Mouse (Mus musculus) stomach, postnatal 0 days (tissue): ENCODE measurements around the gene Usf2. TPM values are rescaled to one million over a fixed set of nuclear protein-coding genes. Genes with fewer than 3 reads are reported as not detected.

Source experiments
- ATAC-seq: fragments of 200-750 bp; cut with Nextera tagmentation; 2 replicates; pipeline ENCODE4 v1.8.0; 2017; ENCODE audit not compliant: low FRiP score, low TSS enrichment
- DNase-seq: peaks from one replicate; pipeline ENCODE4 v3.0.0-alpha.2; 2016; ENCODE audit warnings: low spot score
- H3K27ac ChIP-seq: fragments of 300-500 bp; sonication (generic); replicated peaks from 2 replicates; pipeline ENCODE4 v1.5.1; 2014; ENCODE audit warnings: mild to moderate bottlenecking, control low read depth
- H3K27me3 ChIP-seq: fragments of 300-500 bp; sonication (generic); 2 replicates; pipeline ENCODE4 v1.6.1; 2014; ENCODE audit warnings: low read length; ENCODE audit not compliant: control insufficient read depth, insufficient read depth
- H3K36me3 ChIP-seq: fragments of 300-500 bp; sonication (generic); 2 replicates; pipeline ENCODE4 v1.6.1; 2014; ENCODE audit warnings: low read length, mixed read lengths; ENCODE audit not compliant: control insufficient read depth, insufficient read depth
- H3K4me1 ChIP-seq: fragments of 300-500 bp; sonication (generic); replicated peaks from 2 replicates; pipeline ENCODE4 v1.6.1; 2014; ENCODE audit warnings: antibody characterized with exemption; ENCODE audit not compliant: control insufficient read depth, insufficient read depth
- H3K4me2 ChIP-seq: fragments of 300-500 bp; sonication (generic); replicated peaks from 2 replicates; pipeline ENCODE4 v1.6.1; 2014; ENCODE audit warnings: low read depth, mild to moderate bottlenecking, control low read depth, moderate library complexity
- H3K4me3 ChIP-seq: fragments of 300-500 bp; sonication (generic); 2 replicates; pipeline ENCODE4 v1.5.1; 2014; ENCODE audit warnings: low read depth, low read length, control low read depth
- H3K9ac ChIP-seq: fragments of 300-500 bp; sonication (generic); 2 replicates; pipeline ENCODE4 v1.6.1; 2014; ENCODE audit warnings: mild to moderate bottlenecking, low read length, control low read depth, mixed read lengths
- H3K9me3 ChIP-seq: fragments of 300-500 bp; sonication (generic); 2 replicates; pipeline ENCODE4 v1.6.1; 2016; ENCODE audit warnings: low read length; ENCODE audit not compliant: control insufficient read depth
- CTCF ChIP-seq: IDR thresholded peaks from 2 replicates; pipeline ENCODE4 v1.5.1; 2016; ENCODE audit warnings: antibody characterized with exemption, low read depth, mild to moderate bottlenecking, moderate library complexity
- EP300 ChIP-seq: optimal IDR thresholded peaks from 2 replicates; pipeline ENCODE3; 2016; ENCODE audit warnings: antibody characterized with exemption
- WGBS: fragments of 180-500 bp; shearing (Covaris S2); extraction: QIAGEN DNeasy Blood & Tissue Kit; methylation state at CpG from one replicate; pipeline ENCODE4 v1.1.7; 2014; 5-methylcytosine and 5-hydroxymethylcytosine counted together
- polyA plus RNA-seq: library from polyadenylated mRNA; unstranded; fragments of >200 nt; fragmentation: Nextera tagmentation; extraction: Ambion mirVana; gene quantifications from 2 replicates; pipeline ENCODE4 v1.2.1, GENCODE M21; 2015

Gene Usf2
- polyA plus RNA-seq: 12.0 and 14.2 TPM in 2 replicates

GRCm38 (mm10) chr7:30956756-30957366 is at the start of gene Usf2:
Gene Usf2, minus strand, starts transcription at chr7:30956803.
- H3K4me1 ChIP-seq: peaks cover 10% of the 10 kb centered on the region; the same call in 1 of the 2 replicates
- H3K4me3 ChIP-seq: peak within 1 kb of the TSS; percentile 96
- peaks cover 14% of the 10 kb centered on the region for H3K36me3 ChIP-seq
- WGBS: 0% methylated on average over 24 of the region's 82 CpGs
- no peak for TF ChIP-seq EP300
- no peak for TF ChIP-seq CTCF
- H3K9ac ChIP-seq: peak within 1 kb of the TSS; percentile 100
- no peaks in the 10 kb centered on the region for H3K27me3 ChIP-seq
- DNase-seq (peak; percentile 89), ATAC-seq (peak; percentile 50)
- peak within 1 kb of the TSS; percentile 78 for H3K4me2 ChIP-seq
- H3K9me3 ChIP-seq: no peaks in the 10 kb centered on the region
- H3K27ac ChIP-seq: peak within 1 kb of the TSS; percentile 99

- no peak overlapping the region for H3K4me2 ChIP-seq
- no peaks in the 10 kb centered on the region for H3K9me3 ChIP-seq
- H3K4me3 ChIP-seq: no peak overlapping the region
- no peak overlapping the region for H3K9ac ChIP-seq
- WGBS: 61% methylated on average over 8 of the region's 8 CpGs
- no peaks in the 10 kb centered on the region for H3K27me3 ChIP-seq
- DNase-seq (no peak), ATAC-seq (peak; percentile 64)
- H3K36me3 ChIP-seq: no peaks in the 10 kb centered on the region
- H3K4me1 ChIP-seq: peaks cover 6% of the 10 kb centered on the region; the same call in 1 of the 2 replicates
- no peak for TF ChIP-seq EP300
- TF ChIP-seq CTCF: no peak
- 0 out of 2 replicates have a peak overlapping the region, but pooled peaks have one; percentile 5 for H3K27ac ChIP-seq
These were observed 46.0 kb upstream of the Usf2 start for GRCm38 (mm10) chr7:31002650-31003049.

GRCm38 (mm10) chr7:31000505-31001020 is 44.0 kb upstream of the Usf2 start:
- no peak overlapping the region for H3K27ac ChIP-seq
- DNase-seq: peak; percentile 53
- no peak overlapping the region for H3K4me2 ChIP-seq
- ATAC-seq: peak; percentile 75
- no peaks in the 10 kb centered on the region for H3K9me3 ChIP-seq
- peaks cover 6% of the 10 kb centered on the region; the same call in 1 of the 2 replicates for H3K4me1 ChIP-seq
- WGBS: 6% methylated on average over 7 of the region's 7 CpGs
- peak overlapping the region; percentile 35; the same call in 1 of the 2 replicates for H3K9ac ChIP-seq
- H3K4me3 ChIP-seq: no peak overlapping the region
- no peaks in the 10 kb centered on the region for H3K36me3 ChIP-seq
- H3K27me3 ChIP-seq: no peaks in the 10 kb centered on the region
- TF ChIP-seq EP300: no peak
- TF ChIP-seq CTCF: no peak

DNA sequence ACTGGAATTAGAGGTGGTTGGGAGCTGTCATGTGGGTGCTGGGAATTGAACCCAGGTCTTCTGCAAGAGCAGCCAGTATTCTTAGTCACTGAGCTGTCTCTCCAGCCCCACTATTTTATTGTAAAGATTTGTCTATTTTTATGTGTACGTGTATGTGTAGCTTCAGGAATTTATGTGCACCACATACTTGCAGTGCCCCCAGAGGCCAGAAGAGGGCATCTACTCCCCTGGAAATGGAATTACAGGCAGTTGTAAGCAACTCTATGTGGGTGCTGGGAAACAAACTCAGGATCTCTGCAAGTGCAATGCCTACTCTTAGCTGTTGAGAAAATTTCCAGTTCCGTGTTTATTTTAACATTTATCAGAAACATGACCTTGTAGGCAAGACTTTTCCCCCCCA is 39.9 kb upstream of the Usf2 start:
- Histone ChIP-seq H3K4me3 (no peak overlapping the region), H3K9me3 (no peaks in the 10 kb centered on the region), H3K27me3 (no peaks in the 10 kb centered on the region), H3K36me3 (no peaks in the 10 kb centered on the region), H3K4me1 (peaks cover 6% of the 10 kb centered on the region; the same call in 1 of the 2 replicates), H3K27ac (no peak overlapping the region), H3K4me2 (no peak overlapping the region), H3K9ac (no peak overlapping the region)
- DNase-seq (no peak), ATAC-seq (no peak)
- 92% methylated on average over 2 of the region's 2 CpGs for WGBS
- peak; percentile 33 for TF ChIP-seq CTCF
- no peak for TF ChIP-seq EP300

GRCm38 (mm10) chr7:30993986-30994385 is 37.4 kb upstream of the Usf2 start:
- Histone ChIP-seq H3K36me3 (no peaks in the 10 kb centered on the region), H3K9ac (no peak overlapping the region), H3K4me1 (no peaks in the 10 kb centered on the region), H3K27me3 (no peaks in the 10 kb centered on the region), H3K4me3 (no peak overlapping the region), H3K27ac (no peak overlapping the region), H3K9me3 (no peaks in the 10 kb centered on the region), H3K4me2 (no peak overlapping the region)
- TF ChIP-seq EP300: no peak
- TF ChIP-seq CTCF: no peak
- no peak for ATAC-seq
- WGBS: 86% methylated on average over 5 of the region's 5 CpGs
- no peak for DNase-seq

DNA sequence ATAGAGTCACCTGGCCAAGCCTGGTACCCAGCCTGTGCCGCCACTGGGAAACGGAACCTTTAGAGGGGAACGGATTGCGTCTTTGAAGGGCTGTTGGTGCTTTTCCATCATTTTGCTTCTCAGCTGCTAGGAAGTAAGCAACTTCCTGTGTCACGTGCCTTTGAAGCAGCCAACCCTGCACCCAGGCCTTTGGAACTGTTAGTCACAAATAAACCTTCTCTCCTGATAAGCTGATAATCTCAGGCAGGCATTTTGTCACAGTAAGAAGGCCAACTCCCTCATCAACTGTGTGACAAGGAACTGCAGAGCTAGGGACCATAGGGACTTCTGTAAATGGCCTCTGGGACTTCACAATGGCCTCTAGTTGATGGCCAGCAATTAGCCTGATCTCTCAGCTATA is 35.5 kb upstream of the Usf2 start:
- H3K4me1 ChIP-seq: no peaks in the 10 kb centered on the region
- WGBS: 65% methylated on average over 5 of the region's 5 CpGs
- H3K27me3 ChIP-seq: no peaks in the 10 kb centered on the region
- H3K27ac ChIP-seq: no peak overlapping the region
- TF ChIP-seq CTCF (no peak), EP300 (no peak)
- H3K9me3 ChIP-seq: no peaks in the 10 kb centered on the region
- no peak overlapping the region for H3K4me2 ChIP-seq
- H3K4me3 ChIP-seq: no peak overlapping the region
- no peak for DNase-seq
- H3K9ac ChIP-seq: no peak overlapping the region
- H3K36me3 ChIP-seq: no peaks in the 10 kb centered on the region
- ATAC-seq: peak; percentile 46; the same call in 1 of the 2 replicates
